Mouse (Mus musculus): ENCODE results near the gene 2310011J03Rik.
"Not testable (repeated sequence)": the region's sequence is repeated elsewhere in the genome, so short reads cannot be mapped to it uniquely, and the experiment has no call there.

The 2310011J03Rik gene

DNA sequence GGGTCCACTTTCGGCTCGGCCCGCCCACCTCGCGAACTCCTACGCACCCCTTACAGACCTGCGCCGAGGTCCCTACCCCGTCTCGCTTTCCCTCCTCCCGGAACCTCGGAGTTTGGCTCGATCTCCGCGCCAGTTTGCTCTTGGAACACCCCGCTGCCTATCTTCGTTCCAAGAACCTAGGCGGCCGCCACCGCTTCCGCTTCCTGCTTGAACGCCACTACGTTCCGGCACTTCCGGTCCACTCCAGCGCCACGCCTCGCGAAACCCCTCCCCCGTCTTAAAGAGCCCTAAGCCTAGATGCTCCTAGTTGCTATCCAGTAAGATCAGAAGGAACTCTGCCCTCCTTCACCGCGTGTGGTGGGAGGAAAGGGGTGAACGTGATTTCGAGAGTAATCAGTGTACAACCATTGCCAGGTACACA lies at the start of gene 2310011J03Rik:
Gene 2310011J03Rik (minus strand): TSS at position 198 of the 421 bp plus-strand sequence.
- peak; percentile 80 for DNase-seq (ENCODE audit: low read depth, low spot score)

DNA sequence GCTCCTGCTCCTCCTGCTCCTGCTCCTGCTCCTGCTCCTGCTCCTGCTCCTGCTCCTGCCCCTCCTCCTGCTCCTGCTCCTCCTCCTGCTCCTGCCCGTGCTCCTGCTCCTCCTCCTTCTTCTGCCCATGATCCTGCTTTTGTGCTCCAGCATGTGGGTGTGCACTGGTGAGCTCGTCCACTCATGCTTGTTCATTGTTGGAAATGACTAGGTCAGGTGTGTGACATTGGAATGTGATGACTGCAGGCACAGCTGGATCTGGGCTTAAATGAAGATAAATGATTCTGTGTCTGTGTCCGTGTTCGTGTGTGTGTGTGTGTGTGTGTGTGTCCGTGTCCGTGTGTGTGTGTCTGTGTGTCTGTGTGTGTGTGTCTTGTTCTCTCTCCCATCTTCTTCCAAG lies 48.1 kb upstream of the 2310011J03Rik start:
- DNase-seq (ENCODE audit: low read depth, low spot score): no peak

DNA sequence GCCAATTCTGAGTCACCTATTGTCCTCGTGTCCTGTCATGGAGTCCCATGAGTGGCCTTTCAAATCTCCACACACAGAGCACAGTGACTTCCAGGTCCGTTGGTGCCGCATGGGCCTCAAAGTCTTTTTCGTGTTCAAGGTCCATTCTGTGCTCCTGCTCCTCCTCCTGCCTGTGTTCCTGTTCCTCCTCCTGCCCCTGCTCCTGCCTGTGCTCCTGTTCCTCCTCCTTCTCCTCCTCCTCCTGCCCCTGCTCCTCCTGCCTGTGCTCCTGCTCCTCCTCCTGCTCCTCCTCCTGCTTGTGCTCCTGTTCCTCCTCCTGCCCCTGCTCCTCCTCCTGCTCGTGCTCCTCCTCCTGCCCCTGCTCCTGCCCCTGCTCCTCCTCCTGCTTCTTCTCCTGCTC lies 47.6 kb upstream of the 2310011J03Rik start:
- no peak for DNase-seq (ENCODE audit: low read depth, low spot score)

DNA sequence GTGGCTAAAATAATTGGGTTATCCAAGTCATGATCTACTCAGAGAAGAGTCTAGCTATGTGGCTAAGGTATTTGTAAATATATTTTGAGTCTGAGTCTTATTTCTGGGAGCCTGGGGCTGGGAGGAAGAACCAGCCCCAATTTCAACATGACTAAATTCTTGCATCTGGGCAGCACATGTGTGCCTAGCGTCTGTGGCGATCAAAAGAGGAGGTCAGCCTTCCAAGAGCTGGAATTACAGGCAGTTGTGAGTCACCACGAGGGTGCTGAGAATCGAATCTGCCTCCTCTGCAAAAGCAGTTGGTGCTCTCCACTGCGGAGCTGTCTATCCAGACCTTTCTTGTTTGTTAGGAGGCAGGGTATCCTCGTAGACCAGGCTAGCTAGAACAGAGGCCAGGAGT lies 45.4 kb upstream of the 2310011J03Rik start:
- DNase-seq (ENCODE audit: low read depth, low spot score): no peak

DNA sequence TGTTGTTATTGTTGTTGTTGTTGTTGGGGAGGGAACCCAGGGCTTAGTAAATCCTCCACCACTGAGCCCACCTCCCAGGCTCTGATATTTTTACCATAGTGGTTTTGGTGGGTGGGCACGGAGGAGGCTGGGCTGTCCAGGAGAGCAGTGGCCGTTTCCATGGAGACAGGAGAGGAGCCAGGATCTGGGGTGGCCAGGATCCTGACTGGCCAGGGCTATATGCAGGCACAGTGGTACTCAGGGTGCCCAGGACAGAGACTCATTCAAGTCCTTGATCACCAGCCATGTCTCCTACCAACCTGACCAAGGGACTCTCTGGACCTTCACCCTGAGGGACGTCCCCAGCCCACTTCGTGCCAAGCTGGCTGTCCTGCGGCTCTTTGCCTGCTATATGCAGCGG lies 43.4 kb upstream of the 2310011J03Rik start:
- no peak for DNase-seq (ENCODE audit: low read depth, low spot score)

DNA sequence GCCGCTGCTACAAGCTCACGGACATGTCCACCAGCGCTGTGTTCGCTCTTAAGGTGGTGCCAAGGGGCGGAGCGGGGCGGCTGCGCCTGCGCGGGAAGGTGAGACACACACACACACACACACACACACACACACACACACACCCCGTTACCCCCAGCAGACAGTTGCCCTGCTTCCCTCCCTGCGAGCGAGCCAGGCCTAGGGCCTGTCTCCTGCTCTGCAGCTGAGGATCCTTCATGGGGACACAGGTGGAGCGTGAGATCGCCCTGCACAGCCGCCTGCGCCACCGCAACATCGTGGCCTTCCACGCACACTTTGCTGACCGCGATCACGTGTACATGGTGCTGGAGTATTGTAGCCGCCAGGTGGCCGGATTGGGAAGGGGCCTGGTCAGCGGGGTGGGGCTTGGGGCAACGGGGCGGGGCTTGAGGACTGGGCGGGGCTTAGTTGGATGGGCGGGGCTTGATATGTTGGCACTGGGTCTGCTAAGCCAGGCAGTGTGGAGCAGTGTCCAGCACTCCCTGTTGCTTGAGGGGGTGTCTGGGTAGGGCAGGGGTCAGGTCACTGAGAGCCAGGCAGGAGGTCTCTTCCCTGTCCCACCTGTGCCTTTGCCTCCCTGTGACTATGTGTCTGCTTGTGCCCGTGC lies 37.8 kb upstream of the 2310011J03Rik start:
- no peak for DNase-seq (ENCODE audit: low read depth, low spot score)

DNA sequence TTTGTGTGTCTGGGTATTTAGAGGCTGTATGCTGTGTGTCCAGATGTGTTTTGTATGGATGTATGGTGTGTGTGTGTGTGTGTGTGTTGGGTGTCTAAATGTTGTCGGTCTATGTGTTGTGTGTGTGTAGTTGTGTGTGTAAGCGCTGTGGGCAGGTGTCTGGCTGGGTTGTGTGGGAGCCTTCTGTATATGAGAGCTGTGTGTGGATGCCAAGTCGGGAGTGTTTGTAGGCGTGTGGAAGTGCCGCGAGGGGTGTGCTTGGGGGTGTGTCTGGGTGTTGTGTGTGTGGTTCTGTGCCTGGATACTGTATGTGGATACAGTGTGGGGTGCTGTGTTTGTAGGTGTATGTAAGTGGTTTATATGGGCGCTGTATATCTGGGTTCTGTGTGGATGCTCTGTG lies 37.0 kb upstream of the 2310011J03Rik start:
- DNase-seq (ENCODE audit: low read depth, low spot score): no peak

DNA sequence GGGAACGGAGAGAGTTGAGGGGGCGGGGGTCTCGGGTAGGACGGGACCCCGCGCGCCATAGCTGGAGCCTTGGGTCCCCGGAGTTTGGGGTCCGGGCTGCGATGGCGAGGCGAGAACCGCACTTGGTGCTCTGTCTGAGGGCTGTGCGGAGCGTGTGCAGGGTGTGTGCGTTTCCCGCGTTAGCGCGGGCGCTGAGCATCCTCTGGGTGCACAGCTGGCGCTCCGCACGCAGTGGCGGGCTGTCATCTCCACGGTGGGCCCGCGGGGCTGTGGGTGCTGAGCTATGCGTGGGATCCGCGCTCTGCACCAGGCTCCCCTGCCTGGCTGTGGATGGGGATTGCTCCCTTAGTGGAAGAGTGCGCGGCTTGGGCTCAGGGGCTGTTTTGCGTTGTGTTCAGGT lies 36.4 kb upstream of the 2310011J03Rik start:
- DNase-seq (ENCODE audit: low read depth, low spot score): no peak

DNA sequence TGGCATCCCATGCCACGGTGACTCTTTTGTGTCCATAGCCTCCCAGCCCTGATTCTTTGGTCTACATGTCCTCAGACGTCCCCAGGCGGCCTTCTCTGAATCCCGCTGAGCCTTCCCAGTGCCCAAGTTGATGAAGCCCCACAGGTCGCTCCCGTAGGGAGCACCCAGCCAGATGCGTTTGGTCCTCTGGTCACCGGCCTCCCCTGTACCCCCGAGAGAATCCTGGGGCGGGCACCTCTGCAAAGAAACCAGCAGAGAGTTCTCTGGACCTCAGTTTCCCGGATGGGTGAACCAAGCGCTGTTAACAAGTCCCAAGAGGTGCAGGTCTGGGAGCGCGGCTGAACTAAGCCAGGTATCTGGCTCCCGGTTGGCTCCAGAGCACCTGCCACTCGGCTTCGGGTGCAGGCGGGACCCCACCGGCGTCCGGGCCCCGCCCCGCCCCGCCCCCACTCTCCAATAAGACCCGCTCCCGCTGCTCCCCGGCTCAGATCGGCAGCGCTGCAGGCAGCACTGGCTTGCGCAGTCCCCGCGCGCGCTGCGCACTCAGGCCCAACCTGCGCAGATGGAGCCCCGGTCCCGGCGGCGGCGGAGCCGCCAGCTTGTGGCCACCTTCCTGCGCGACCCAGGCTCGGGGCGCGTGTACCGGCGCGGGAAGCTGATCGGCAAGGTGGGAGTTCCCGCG lies 35.8 kb upstream of the 2310011J03Rik start, which contains the start of gene Plk5:
Gene Plk5 (plus strand): TSS at position 459 of the 682 bp plus-strand sequence.
- DNase-seq (ENCODE audit: low read depth, low spot score): no peak

DNA sequence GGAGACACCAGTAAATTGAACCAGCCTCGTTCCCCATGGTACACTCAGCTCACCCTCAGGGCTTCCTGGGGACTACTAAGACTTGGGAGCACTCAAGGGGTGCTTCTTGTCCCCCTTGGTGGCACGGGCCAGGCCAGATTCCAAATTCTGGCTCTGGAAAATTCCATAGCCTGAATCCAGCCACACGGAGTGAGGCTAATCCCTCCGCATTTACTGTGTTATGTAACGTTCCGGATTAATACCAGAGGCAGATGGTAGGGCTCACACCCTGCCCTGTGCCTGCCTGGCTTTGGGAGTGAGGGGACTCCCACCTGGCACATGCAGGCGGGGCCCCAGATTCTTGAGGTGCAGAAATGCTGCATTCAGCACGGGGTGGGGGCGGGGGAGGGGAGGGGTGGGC lies 35.1 kb upstream of the 2310011J03Rik start:
- DNase-seq (ENCODE audit: low read depth, low spot score): no peak

DNA sequence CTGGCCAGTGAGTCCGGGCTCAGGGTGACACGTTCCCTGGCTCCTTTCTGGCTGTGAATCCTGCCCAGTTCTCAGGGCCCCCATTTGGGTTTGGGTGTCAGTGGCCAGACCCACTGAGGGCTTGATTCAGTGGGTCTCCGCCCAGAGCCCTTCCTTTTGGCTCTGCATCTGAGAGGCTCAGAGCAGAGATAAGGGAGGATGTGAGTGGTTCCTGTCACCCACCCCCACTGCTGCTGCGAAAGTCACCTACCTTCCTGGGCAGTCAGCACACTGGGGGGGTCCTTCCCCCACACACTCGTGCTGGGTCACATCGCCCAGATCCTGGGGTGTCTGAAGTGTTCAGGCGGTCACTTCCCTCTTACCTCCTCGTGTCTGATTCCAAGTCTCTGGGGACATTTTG lies 32.4 kb upstream of the 2310011J03Rik start:
- DNase-seq (ENCODE audit: low read depth, low spot score): no peak

DNA sequence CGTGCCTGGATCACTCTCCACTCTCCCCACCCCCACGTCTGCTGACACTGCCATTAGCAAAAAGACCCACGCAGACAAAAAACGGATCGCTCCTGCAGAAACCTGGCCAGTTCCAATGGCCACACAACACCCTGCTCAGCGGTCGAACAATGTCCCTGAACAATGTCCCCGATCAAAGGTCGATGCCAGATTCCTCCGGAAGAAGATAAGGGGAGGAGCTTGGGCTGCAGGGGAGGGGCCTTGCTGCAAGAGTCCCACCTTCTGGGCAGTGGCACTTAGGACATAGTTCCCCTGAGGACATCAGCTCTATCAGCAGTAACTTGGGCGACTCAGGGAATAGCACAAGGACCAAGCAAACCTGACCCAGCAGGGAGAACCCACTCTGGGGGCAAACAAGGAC lies 31.6 kb upstream of the 2310011J03Rik start:
- DNase-seq (ENCODE audit: low read depth, low spot score): no peak

DNA sequence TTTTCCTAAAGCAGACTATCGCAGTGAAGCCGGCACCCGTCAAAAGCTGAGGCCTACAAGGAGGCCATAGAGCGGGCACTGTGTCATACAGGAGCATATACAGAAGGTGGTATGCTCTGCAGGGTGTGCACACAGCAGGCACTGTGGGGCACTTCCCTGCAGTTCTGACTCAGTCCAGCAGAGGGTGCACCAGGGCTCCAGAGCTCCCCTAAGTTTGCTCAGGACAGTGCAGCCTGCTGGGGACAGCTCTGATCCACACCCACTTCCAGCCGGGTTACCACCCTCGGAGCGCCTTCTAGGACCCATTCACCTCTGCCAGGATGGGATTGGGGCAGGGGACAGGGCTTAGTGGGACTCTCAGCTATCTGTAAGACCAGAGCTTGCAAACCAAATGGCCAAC lies 30.0 kb upstream of the 2310011J03Rik start:
- peak; percentile 70 for DNase-seq (ENCODE audit: low read depth, low spot score)

DNA sequence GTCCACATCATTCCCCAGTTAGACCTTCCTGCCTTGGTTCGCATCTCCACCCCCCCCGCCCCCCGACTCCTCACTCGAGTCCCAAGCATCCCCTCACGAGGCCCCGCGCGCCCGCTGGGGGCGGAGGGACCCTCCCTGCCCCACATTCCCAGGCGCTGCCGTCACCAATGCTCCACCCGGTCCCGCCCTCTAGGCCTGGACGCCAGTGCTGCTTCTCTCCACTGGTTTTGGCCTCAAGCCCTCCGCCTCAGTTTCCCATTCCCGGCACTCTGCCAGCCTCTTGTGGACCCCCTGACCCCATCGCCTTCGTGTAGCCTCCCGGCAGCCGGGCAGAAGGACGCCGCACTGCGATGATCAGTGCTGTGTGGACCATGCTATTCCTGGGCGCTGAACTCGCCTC lies 28.6 kb upstream of the 2310011J03Rik start:
- DNase-seq (ENCODE audit: low read depth, low spot score): no peak

DNA sequence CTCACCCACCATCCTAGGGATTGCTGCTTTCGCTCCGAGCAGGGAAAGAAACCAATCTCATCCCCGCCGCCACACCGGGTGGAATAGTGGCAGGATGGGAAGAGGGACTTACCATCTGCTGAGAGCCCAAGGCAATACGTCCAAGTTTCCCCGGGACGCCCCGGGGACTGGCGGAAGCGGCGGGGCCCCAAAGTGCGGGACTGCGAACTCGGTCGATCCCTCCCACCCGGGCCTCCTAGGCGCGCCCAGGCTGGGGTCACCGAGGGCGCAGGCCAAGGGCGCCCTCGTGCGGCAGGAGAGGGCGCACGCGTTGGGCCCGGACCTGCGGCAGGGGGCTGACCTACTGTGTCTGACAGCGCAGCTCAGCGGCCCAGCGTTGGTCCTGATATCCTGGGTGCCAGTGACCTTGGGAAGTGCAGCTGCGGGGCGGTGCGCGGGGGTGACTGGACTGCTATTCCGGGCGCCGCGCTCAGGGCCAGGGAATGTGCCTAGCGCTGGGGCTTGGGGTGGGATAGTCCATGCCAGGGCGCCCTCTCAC lies 28.0 kb upstream of the 2310011J03Rik start, which contains the start of gene Adamtsl5:
Gene Adamtsl5 (minus strand): TSS at position 169 of the 538 bp plus-strand sequence.
- DNase-seq (ENCODE audit: low read depth, low spot score): no peak

DNA sequence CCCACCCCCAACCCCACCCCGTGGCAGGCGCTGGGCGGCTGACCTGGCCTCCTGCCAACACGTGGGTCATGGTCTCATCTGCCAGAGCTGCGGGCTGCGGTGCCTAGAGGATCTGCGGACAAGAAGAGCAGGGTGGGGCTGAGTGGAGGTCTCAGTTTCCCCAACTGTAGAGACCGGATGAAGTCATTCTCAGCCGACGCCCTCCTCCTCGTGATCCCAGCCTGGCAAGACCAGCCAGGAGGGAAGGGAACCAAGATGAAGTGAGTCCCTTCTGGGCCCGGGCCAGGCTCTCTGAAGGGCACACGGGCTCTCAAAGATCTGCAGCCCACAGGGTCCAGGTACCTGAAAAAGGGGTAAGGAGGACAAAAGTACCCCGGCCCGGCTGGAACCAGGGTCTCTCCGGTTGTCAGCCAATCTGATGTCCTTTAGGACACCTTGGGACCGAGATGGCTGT lies 27.2 kb upstream of the 2310011J03Rik start:
- DNase-seq (ENCODE audit: low read depth, low spot score): no peak

DNA sequence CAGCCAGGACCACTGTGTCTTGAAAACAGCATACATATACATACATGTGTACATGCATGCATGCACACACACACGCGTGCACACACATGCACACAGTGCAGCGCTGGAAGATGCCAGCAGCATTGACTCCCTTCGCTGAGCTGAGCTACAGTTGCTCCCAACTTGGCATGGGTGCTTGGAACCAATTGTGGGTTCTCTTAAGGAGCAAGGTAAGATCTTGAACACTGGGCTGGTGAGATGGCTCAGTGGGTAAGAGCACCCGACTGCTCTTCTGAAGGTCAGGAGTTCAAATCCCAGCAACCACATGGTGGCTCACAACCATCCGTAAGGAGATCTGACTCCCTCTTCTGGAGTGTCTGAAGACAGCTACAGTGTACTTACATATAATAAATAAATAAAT lies 25.6 kb upstream of the 2310011J03Rik start:
- DNase-seq (ENCODE audit: low read depth, low spot score): not testable (repeated sequence)

DNA sequence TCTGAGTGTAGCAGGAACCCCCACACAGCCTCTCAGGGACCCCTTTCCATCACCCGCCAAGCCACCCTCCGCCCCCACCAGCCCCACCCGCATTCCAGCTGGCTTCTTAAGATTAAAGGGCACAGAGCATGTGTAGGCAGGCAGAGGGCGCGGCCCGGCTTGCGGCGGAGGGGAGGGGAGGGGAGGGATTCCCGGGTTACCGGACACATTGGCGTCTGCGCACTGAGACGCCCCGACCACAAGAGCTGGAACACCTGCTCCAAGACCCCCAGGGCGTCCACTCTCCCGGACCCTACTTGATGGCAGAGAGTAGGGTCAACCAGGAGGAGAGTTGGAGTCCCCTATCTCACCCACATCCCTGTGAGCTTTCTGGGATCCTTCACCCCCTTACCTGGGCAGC lies 24.8 kb upstream of the 2310011J03Rik start:
- DNase-seq (ENCODE audit: low read depth, low spot score): no peak

DNA sequence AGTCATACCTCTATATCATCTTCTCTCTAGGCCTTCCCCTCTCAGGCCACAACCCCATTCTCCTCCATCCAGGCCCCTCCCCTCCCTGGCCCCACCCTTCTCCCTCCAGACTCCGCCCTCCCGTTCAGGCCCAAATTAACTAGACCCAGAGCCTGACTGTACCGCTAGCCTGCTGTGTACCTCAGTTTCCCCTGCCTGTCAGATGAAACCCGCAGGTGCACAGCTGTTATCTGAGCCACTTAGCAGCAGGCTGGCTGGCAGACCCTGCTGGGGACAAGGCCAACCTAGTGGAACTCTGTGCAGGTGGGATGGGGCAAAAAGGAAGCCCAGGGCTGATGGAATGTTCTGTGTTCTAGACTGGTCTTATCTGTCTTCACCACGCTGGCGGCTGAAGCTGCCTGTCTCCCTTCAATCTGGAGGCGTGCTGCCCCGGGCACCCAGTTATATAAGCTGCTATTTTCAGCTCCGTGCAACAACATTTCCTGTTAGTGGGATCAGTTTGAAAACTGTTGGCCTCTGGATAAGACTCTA lies 23.9 kb upstream of the 2310011J03Rik start:
- peak; percentile 85 for DNase-seq (ENCODE audit: low read depth, low spot score)

DNA sequence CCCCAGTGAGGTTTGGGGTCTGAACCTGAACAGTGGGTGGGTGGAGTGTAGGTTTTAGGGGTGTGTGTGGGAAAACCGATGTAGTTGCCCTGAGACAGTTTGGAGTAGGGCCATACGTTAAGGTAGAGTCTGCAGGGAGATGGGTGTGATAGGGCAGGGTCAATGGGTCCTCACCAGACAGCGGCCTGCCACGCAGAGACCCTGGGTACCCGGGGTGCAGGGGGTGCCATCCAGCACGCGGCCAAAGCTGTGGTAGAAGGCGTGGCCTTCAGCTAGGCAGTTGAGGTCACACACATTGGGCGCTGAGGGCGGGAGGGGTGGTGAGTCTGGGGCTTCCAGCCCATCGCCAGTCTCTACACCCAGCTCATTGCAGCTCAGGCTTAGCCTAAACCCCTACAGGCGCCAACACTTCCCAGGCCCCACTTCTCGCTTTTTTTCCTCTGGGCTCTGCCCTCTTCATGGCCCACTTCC lies 23.1 kb upstream of the 2310011J03Rik start:
- DNase-seq (ENCODE audit: low read depth, low spot score): no peak

DNA sequence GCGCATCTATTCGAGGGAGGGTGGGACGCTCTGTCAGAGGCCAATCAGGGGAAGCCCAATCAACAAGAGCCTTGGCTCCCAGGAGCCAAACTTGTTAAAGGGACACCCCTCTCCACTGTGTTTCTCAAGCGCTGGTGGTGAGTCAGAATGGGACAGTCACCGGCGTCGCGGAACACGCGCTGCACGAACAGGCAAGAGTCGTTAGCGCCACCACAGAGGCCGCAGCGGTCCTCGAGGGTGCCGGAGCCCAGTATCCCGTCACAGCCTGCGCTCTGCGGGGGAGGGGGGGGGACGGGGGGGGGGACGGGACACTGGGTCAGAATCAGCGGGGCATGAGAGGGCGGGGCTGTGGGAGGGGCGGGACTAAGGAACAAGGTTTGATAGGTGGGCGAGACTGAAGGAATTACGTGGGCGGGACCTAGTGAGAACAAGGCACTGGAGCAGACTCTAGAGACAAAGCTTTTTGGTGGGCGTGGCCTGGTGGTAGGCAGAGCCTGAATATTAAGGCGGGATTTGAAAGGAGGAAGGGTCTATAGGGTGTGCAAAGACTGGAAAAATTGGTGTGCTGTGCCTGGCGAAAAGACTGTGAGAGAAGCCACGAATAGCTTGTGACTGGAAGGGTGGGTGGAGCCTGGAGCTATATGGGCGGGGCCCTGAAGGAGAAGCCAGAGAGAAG lies 22.6 kb upstream of the 2310011J03Rik start:
- DNase-seq (ENCODE audit: low read depth, low spot score): peak; percentile 63

DNA sequence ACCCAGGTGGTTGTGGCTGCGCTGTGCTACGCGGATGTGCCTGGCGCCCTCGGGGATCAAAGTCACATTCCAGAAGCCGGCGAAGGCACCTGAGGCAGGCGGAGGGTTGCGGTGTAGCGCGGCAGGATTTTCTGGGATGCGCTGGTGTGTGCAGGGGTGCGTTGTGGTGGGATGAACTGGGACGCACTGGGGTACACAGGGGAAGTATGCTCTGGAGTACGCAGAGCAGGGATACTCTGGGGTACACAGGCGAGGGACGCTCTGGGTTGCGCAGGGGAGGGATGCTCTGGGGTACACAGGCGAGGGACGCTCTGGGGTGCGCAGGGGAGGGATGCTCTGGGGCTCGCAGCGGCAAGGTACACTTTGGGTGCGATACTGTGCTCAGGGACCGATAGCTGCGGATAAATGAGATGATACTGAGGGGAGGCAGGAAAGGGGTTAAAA lies 22.0 kb upstream of the 2310011J03Rik start:
- DNase-seq (ENCODE audit: low read depth, low spot score): no peak
